Mouse (Mus musculus): ENCODE results near the gene Pdpr.
"Not testable (repeated sequence)": the region's sequence is repeated elsewhere in the genome, so short reads cannot be mapped to it uniquely, and the experiment has no call there.

Pdpr gene

GRCm38 (mm10) chr8:111091706-111092105 is 2.7 kb upstream of the Pdpr start:
- DNase-seq = no peak

- DNase-seq = not testable (repeated sequence)
These were observed 2.1 kb upstream of the Pdpr start, which contains the start of gene Clec18a for GRCm38 (mm10) chr8:111092326-111092725. TSS of gene Clec18a (minus strand) at chr8:111092426.

GRCm38 (mm10) chr8:111094719-111095302 is 381 bp downstream of the Pdpr start:
- DNase-seq = peak in 1 of 2 experiments; percentile 41

- DNase-seq = no peak
These were observed 20.5 kb downstream of the Pdpr start for GRCm38 (mm10) chr8:111114891-111115290.

GRCm38 (mm10) chr8:111119481-111119880 is 25.1 kb downstream of the Pdpr start:
- no peak for DNase-seq

- DNase-seq = no peak
These were observed 36.3 kb downstream of the Pdpr start for GRCm38 (mm10) chr8:111130756-111131155.

- DNase-seq = no peak
These were observed 48.1 kb downstream of the Pdpr start for GRCm38 (mm10) chr8:111142521-111142920.

- peak in 1 of 2 experiments; percentile 45 for DNase-seq
These were observed 50.5 kb downstream of the Pdpr start for GRCm38 (mm10) chr8:111144901-111145459.

- DNase-seq = peak; percentile 97 to 99
These were observed 51.1 kb downstream of the Pdpr start for GRCm38 (mm10) chr8:111145460-111146012.

- no peak for DNase-seq
These were observed 61.4 kb downstream of the Pdpr start for GRCm38 (mm10) chr8:111155721-111156436.

- peak; percentile 64 to 80 for DNase-seq
These were observed 63.2 kb downstream of the Pdpr start for GRCm38 (mm10) chr8:111157617-111158016.

- DNase-seq = no peak
These were observed 77.2 kb downstream of the Pdpr start for GRCm38 (mm10) chr8:111171661-111172060.

GRCm38 (mm10) chr8:111185472-111185947 is 91.1 kb downstream of the Pdpr start:
- peak; percentile 82 to 90 for DNase-seq
